Mouse (Mus musculus): ENCODE data around the gene Btnl9. TPM values are rescaled to one million over a fixed set of nuclear protein-coding genes. Genes with fewer than 3 reads are reported as not detected.
"Not testable (repeated sequence)": the region's sequence is repeated elsewhere in the genome, so short reads cannot be mapped to it uniquely, and the experiment has no call there.

The Btnl9 gene
- polyA plus RNA-seq, 1 experiment from 2014 or later: 2.2 TPM

DNA sequence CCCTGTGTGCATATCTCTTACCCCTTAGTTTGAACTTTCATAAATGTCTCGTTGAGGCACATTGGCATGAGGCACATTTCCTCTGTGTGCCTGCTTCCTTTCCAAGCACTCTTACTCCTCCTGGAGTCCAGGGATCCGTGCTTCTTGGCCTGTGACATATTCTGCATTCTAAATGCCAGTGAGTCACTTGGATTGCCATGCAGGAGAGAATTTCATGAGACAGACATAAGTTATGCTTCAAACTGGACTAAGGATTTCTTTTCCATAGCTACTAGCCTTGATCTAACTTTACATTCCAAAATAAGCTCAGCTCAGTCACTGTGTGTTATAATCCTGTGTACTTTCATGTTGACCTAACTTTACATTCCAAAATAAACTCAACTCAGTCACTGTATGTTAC is 4.1 kb upstream of the Btnl9 start:
- no peak for ATAC-seq (replicated peaks; ENCODE audit: low FRiP score)
- Histone ChIP-seq H3K36me3 (ENCODE audit: control insufficient read depth, insufficient read depth, low read length) (no peaks in the 10 kb centered on the region), H3K9me3 (ENCODE audit: control insufficient read depth, low read length) (no peaks in the 10 kb centered on the region), H3K4me2 (no peak overlapping the region), H3K27ac (ENCODE audit: low read depth, low read length) (no peak overlapping the region), H3K9ac (ENCODE audit: low read depth, low read length) (no peak overlapping the region), H3K4me3 (ENCODE audit: low read depth, low read length) (no peak overlapping the region), H3K4me1 (replicated peaks; ENCODE audit: control insufficient read depth, insufficient read depth, low read length) (no peaks in the 10 kb centered on the region), H3K27me3 (replicated peaks; ENCODE audit: control insufficient read depth, insufficient read depth, low read length) (no peaks in the 10 kb centered on the region)
- no peak for DNase-seq (ENCODE audit: low spot score)
- 43% methylated on average over 2 of the region's 2 CpGs for WGBS

DNA sequence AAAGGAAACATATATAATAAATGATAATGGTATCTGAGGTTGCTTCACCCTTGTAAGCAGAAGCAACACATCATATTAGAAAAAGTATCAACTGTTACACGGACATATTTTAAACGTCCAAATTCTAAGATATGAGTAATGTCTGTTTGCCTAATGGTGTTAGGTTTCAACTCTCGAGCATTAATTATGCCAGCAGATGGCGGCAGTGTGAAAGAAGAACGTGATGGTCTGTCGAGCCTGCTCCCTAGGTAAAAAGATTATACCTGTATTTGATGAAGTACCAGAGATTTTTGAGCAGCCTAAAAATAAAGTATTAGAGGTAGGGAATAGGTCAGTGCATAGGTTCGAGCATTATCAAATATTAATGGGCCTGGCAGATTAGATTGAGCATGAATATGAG is 2.8 kb upstream of the Btnl9 start:
- DNase-seq (ENCODE audit: low spot score) (no peak), ATAC-seq (replicated peaks; ENCODE audit: low FRiP score) (no peak)
- Histone ChIP-seq H3K27ac (ENCODE audit: low read depth, low read length) (no peak overlapping the region), H3K9me3 (ENCODE audit: control insufficient read depth, low read length) (no peaks in the 10 kb centered on the region), H3K4me2 (no peak overlapping the region), H3K27me3 (replicated peaks; ENCODE audit: control insufficient read depth, insufficient read depth, low read length) (no peaks in the 10 kb centered on the region), H3K36me3 (ENCODE audit: control insufficient read depth, insufficient read depth, low read length) (no peaks in the 10 kb centered on the region), H3K4me3 (ENCODE audit: low read depth, low read length) (no peak overlapping the region), H3K9ac (ENCODE audit: low read depth, low read length) (no peak overlapping the region), H3K4me1 (replicated peaks; ENCODE audit: control insufficient read depth, insufficient read depth, low read length) (no peaks in the 10 kb centered on the region)
- WGBS: 2% methylated on average over 7 of the region's 7 CpGs

DNA sequence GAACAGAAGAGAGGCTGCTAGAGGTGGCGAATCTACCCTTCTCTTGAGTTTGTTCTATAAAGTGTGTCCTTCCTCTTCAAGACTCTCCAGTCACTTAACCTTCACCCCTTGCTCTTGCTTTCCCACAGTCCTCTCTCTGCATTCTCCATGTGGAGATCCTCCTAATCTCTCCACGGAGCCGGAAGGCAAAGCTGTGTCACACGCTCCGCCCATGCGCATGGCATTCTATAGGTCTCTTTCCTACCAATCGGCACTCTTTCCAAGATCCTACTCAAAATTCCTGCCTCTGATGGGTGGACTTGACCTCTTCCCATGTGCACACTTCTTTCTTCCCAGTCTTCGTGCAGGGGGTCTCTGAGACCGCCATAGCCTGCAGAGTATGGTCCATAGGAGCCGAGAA is 742 bp upstream of the Btnl9 start:
- H3K27me3 ChIP-seq (replicated peaks; ENCODE audit: control insufficient read depth, insufficient read depth, low read length): no peaks in the 10 kb centered on the region
- H3K4me1 ChIP-seq (replicated peaks; ENCODE audit: control insufficient read depth, insufficient read depth, low read length): no peaks in the 10 kb centered on the region
- DNase-seq (ENCODE audit: low spot score) (no peak), ATAC-seq (replicated peaks; ENCODE audit: low FRiP score) (no peak)
- 69% methylated on average over 10 of the region's 10 CpGs for WGBS
- H3K9ac ChIP-seq (ENCODE audit: low read depth, low read length): no peak overlapping the region
- H3K4me2 ChIP-seq: no peak overlapping the region
- H3K27ac ChIP-seq (ENCODE audit: low read depth, low read length): no peak overlapping the region
- H3K4me3 ChIP-seq (ENCODE audit: low read depth, low read length): no peak overlapping the region
- no peaks in the 10 kb centered on the region for H3K36me3 ChIP-seq (ENCODE audit: control insufficient read depth, insufficient read depth, low read length)
- no peaks in the 10 kb centered on the region for H3K9me3 ChIP-seq (ENCODE audit: control insufficient read depth, low read length)

DNA sequence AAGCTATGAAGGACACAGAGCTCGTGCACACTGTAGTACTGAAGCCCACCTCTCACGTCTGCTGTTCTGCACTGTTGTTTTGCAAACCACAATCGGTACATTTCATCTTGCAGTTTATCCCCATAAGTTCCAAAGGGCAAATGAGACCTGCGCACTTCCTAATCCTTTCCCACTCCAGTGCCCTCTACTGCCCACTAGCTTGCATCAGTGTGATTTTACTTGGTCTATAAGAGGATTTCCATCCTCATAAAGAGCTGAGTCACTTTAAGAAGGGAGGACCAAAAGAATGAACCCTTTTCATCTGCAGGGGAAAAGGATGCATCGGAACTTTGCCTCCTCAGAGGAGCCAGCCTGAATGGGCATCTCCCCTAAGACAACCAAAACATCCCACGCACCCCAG is 507 bp downstream of the Btnl9 start:
- Histone ChIP-seq H3K4me1 (replicated peaks; ENCODE audit: control insufficient read depth, insufficient read depth, low read length) (no peaks in the 10 kb centered on the region), H3K9me3 (ENCODE audit: control insufficient read depth, low read length) (no peaks in the 10 kb centered on the region), H3K36me3 (ENCODE audit: control insufficient read depth, insufficient read depth, low read length) (no peaks in the 10 kb centered on the region), H3K27ac (ENCODE audit: low read depth, low read length) (no peak overlapping the region), H3K27me3 (replicated peaks; ENCODE audit: control insufficient read depth, insufficient read depth, low read length) (no peaks in the 10 kb centered on the region), H3K9ac (ENCODE audit: low read depth, low read length) (no peak overlapping the region), H3K4me2 (no peak overlapping the region), H3K4me3 (ENCODE audit: low read depth, low read length) (no peak overlapping the region)
- WGBS: 71% methylated on average over 6 of the region's 6 CpGs
- ATAC-seq (replicated peaks; ENCODE audit: low FRiP score) (no peak), DNase-seq (ENCODE audit: low spot score) (no peak)

DNA sequence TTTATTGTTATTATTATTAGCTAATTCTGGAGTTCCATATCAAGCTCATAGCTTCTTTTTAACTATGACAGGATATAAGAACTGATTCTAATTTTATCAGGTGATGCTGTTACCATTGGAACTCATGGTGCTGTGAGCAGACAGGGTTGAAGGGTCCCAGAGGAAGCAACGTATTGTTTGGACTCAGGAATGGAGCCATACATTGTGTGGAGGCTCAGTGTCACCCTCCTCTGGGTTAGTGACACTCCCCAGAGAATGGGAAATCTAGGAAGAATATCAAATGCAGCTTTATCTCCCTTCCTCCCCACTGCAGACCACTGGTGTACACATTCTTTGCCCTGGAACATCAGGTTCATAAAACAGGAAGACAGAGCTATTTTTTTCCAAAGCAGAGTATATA is 3.8 kb downstream of the Btnl9 start:
- ATAC-seq (replicated peaks; ENCODE audit: low FRiP score) (no peak), DNase-seq (ENCODE audit: low spot score) (no peak)
- Histone ChIP-seq H3K4me3 (ENCODE audit: low read depth, low read length) (no peak overlapping the region), H3K27ac (ENCODE audit: low read depth, low read length) (no peak overlapping the region), H3K9me3 (ENCODE audit: control insufficient read depth, low read length) (no peaks in the 10 kb centered on the region), H3K4me2 (no peak overlapping the region), H3K36me3 (ENCODE audit: control insufficient read depth, insufficient read depth, low read length) (no peaks in the 10 kb centered on the region), H3K27me3 (replicated peaks; ENCODE audit: control insufficient read depth, insufficient read depth, low read length) (no peaks in the 10 kb centered on the region), H3K4me1 (replicated peaks; ENCODE audit: control insufficient read depth, insufficient read depth, low read length) (no peaks in the 10 kb centered on the region), H3K9ac (ENCODE audit: low read depth, low read length) (no peak overlapping the region)
- WGBS: 59% methylated on average over 1 of the region's 1 CpGs

DNA sequence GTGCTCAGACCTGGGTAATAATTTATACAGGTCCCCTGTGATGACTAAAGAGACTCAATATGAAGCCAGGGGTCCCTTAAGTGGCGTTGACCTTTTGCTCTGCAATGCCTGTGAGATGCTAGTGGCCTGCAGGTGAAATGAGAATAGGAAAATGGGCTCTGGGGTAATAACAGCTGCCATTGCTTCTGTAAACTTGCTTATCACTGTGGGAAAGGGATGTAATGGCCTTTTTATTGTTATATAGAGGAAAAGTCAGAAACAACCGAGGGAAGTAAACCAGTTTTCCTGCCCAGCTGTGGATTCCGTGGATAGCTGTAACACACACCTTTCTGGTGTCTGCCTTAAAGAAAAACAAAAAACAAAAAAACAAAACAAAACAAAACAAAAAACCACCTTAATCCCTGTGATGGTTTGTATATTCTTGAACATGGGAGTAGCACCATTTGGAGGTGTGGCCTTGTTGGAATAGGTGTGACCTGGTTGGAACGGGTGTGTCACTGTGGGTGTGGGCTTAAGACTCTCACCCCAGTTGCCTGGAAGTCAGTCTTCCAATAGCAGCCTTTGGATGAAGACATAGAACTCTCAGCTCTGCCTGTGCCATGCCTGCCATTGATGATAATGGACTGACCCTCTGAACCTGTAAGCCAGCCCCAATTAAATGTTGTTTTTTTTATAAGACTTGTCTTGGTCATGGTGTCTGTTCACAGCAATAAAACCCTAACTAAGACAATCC is 10.7 kb downstream of the Btnl9 start:
- H3K4me2 ChIP-seq; ATAC-seq (replicated peaks; ENCODE audit: low FRiP score); H3K9me3 ChIP-seq (ENCODE audit: control insufficient read depth, low read length); H3K27ac ChIP-seq (ENCODE audit: low read depth, low read length); DNase-seq (ENCODE audit: low spot score); H3K4me1 ChIP-seq (replicated peaks; ENCODE audit: control insufficient read depth, insufficient read depth, low read length); H3K4me3 ChIP-seq (ENCODE audit: low read depth, low read length); H3K9ac ChIP-seq (ENCODE audit: low read depth, low read length); H3K27me3 ChIP-seq (replicated peaks; ENCODE audit: control insufficient read depth, insufficient read depth, low read length); H3K36me3 ChIP-seq (ENCODE audit: control insufficient read depth, insufficient read depth, low read length): not testable (repeated sequence)
- WGBS: 66% methylated on average over 4 of the region's 4 CpGs

DNA sequence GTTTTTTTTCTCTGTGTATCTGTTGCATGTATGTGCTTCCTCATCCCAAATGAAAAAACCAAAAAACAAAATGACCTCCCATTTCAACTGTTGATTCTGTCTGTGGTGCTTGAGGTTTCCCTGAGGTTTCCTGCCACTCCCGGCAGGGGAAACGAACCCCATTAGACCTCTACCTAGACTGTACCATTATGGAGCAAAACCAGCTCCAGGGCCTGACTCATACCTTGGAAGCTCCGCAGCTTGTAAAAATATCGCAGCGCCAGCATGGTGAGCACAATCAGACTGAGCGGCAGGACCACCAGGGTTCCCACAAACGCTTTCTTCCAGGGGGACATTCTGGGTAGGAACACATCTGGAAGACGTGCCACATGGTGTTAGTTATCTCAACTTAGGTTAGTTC is 11.6 kb downstream of the Btnl9 start:
- no peaks in the 10 kb centered on the region for H3K4me1 ChIP-seq (replicated peaks; ENCODE audit: control insufficient read depth, insufficient read depth, low read length)
- no peak overlapping the region for H3K27ac ChIP-seq (ENCODE audit: low read depth, low read length)
- H3K4me2 ChIP-seq: no peak overlapping the region
- H3K9ac ChIP-seq (ENCODE audit: low read depth, low read length): no peak overlapping the region
- peaks cover under 1% of the 10 kb centered on the region; the same call in 1 of the 2 replicates for H3K27me3 ChIP-seq (replicated peaks; ENCODE audit: control insufficient read depth, insufficient read depth, low read length)
- no peaks in the 10 kb centered on the region for H3K9me3 ChIP-seq (ENCODE audit: control insufficient read depth, low read length)
- no peaks in the 10 kb centered on the region for H3K36me3 ChIP-seq (ENCODE audit: control insufficient read depth, insufficient read depth, low read length)
- no peak for ATAC-seq (replicated peaks; ENCODE audit: low FRiP score)
- 42% methylated on average over 8 of the region's 8 CpGs for WGBS
- no peak for DNase-seq (ENCODE audit: low spot score)
- no peak overlapping the region for H3K4me3 ChIP-seq (ENCODE audit: low read depth, low read length)

DNA sequence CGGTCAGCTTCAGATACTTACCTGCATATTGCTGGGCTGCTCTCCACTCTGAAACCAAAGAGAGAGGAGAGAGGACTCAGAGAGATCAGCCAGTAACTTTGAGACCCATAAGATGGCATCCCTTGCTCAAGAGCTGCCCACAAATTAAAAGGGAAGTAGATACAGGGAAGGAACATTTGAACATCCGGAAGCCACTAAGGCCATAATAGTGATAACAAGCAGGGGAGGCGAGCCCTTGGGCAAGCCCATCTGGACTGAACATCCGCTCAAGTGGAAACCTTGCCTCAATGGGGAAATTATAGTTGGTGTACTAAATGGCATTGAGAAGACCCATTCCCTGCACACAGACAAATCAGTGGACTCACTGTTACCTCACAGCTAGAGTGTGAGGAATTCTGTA is 16.4 kb downstream of the Btnl9 start:
- Histone ChIP-seq H3K4me3 (ENCODE audit: low read depth, low read length) (no peak overlapping the region), H3K27me3 (replicated peaks; ENCODE audit: control insufficient read depth, insufficient read depth, low read length) (peaks cover 16% of the 10 kb centered on the region), H3K4me1 (replicated peaks; ENCODE audit: control insufficient read depth, insufficient read depth, low read length) (no peaks in the 10 kb centered on the region; the same call in 1 of the 2 replicates), H3K9ac (ENCODE audit: low read depth, low read length) (no peak overlapping the region), H3K4me2 (no peak overlapping the region; the same call in 1 of the 2 replicates), H3K36me3 (ENCODE audit: control insufficient read depth, insufficient read depth, low read length) (no peaks in the 10 kb centered on the region), H3K9me3 (ENCODE audit: control insufficient read depth, low read length) (no peaks in the 10 kb centered on the region), H3K27ac (ENCODE audit: low read depth, low read length) (no peak overlapping the region)
- DNase-seq (ENCODE audit: low spot score) (no peak), ATAC-seq (replicated peaks; ENCODE audit: low FRiP score) (no peak)
- WGBS: 51% methylated on average over 4 of the region's 4 CpGs

DNA sequence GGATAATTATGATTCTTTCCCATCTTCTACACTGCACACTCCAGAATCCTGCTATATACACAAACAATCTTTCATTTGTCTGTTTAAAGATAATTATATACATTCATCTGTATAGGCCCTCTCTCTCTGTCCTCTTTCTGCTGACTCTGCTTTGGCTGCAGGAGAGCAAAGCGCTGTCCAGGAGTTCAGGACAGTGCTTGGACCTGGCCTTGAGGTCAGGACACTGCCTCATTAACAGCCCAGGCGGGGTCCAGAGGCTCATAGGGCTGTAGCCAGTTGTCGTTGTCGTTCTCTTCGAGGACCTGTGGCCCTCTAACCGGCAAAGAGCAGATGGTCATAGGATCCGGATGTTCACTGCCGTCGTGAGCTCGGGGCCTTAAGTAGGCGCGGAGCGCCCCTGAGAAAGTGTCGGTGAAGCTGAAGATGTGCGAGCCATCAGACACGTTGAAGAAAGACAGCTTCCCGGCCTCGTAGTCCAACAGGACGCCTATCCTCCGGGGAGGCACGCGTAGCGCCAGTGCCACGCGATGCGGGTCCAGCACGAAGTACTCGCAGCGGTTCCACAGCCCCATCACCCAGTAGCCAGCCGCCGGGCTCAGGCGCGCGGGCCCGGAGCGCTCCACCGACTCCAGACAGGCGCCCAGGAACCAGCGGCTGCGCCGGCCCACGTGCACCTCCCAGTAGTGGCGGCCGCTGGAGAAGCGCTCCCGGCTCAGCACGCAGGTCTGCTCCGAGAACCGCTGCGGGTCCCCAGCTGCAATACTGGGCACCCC is 17.9 kb downstream of the Btnl9 start:
- no peak overlapping the region for H3K9ac ChIP-seq (ENCODE audit: low read depth, low read length)
- WGBS: 11% methylated on average over 50 of the region's 50 CpGs
- no peaks in the 10 kb centered on the region for H3K36me3 ChIP-seq (ENCODE audit: control insufficient read depth, insufficient read depth, low read length)
- H3K4me2 ChIP-seq: peak overlapping the region; percentile 67
- no peaks in the 10 kb centered on the region; the same call in 1 of the 2 replicates for H3K4me1 ChIP-seq (replicated peaks; ENCODE audit: control insufficient read depth, insufficient read depth, low read length)
- H3K27ac ChIP-seq (ENCODE audit: low read depth, low read length): no peak overlapping the region
- no peak for ATAC-seq (replicated peaks; ENCODE audit: low FRiP score)
- H3K27me3 ChIP-seq (replicated peaks; ENCODE audit: control insufficient read depth, insufficient read depth, low read length): peaks cover 16% of the 10 kb centered on the region
- no peaks in the 10 kb centered on the region for H3K9me3 ChIP-seq (ENCODE audit: control insufficient read depth, low read length)
- H3K4me3 ChIP-seq (ENCODE audit: low read depth, low read length): peak overlapping the region; percentile 35
- peak; percentile 38 for DNase-seq (ENCODE audit: low spot score)
